Mouse (Mus musculus): ENCODE results near the gene Them4. TPM values are rescaled to one million over a fixed set of nuclear protein-coding genes. Genes with fewer than 3 reads are reported as not detected.
A peak's percentile ranks its signal among the peaks of the same experiment; 100 is the strongest.
"Not testable (repeated sequence)": the region's sequence is repeated elsewhere in the genome, so short reads cannot be mapped to it uniquely, and the experiment has no call there.

Gene Them4
- total RNA-seq (2018; cell fraction: chromatin; rRNA removed) = 1 to 10 TPM in 23 of 26 experiments, under 1 TPM in 3; 0.41 to 9.5 (median 3.3) TPM
- 1 to 10 TPM; 1.5 to 3.9 (median 2.8) TPM for total RNA-seq (2018; cell fraction: cytosol; rRNA removed)
- total RNA-seq (2018; cell fraction: nucleus; rRNA removed) = 1 to 10 TPM in 18 of 26 experiments, under 1 TPM in 7, not detected in 1; 0.40 to 7.0 (median 1.8) TPM
- 1.5 to 3.5 TPM (median 2.9 TPM) in 3 replicates for polyA plus RNA-seq (2018)

GRCm38 (mm10) chr3:94309633-94310363 is at the start of gene Them4:
TSS of gene Them4 (plus strand) at chr3:94310089.
- H3K4me3 ChIP-seq (ENCODE audit: inconsistent target) = peak within 1 kb of the TSS; percentile 76
- no peaks in the 10 kb centered on the region for H3K79me2 ChIP-seq (ENCODE audit: inconsistent target)
- H3K27ac ChIP-seq = peak within 1 kb of the TSS; percentile 48
- WGBS (ENCODE audit: missing documents) = under 1% methylated on average over 47 of the region's 47 CpGs
- H3K36me3 ChIP-seq (ENCODE audit: inconsistent target) = no peaks in the 10 kb centered on the region

GRCm38 (mm10) chr3:94260598-94260997 is 49.3 kb upstream of the Them4 start:
- Histone ChIP-seq H3K27ac (no peak overlapping the region), H3K4me3 (ENCODE audit: inconsistent target) (no peak overlapping the region), H3K79me2 (ENCODE audit: inconsistent target) (no peaks in the 10 kb centered on the region), H3K36me3 (ENCODE audit: inconsistent target) (no peaks in the 10 kb centered on the region)
- WGBS (ENCODE audit: missing documents) = 59% methylated on average over 6 of the region's 6 CpGs

- no CpG with 5 or more reads among the region's 1 CpGs for WGBS (ENCODE audit: missing documents)
- not testable (repeated sequence) for H3K27ac ChIP-seq; H3K4me3 ChIP-seq (ENCODE audit: inconsistent target); H3K79me2 ChIP-seq (ENCODE audit: inconsistent target); H3K36me3 ChIP-seq (ENCODE audit: inconsistent target)
Measured at GRCm38 (mm10) chr3:94263736-94264135, 46.2 kb upstream of the Them4 start, which contains the start of gene Gm4778. TSS of gene Gm4778 (plus strand) at chr3:94264036.

- H3K27ac ChIP-seq = no peak overlapping the region
- no peaks in the 10 kb centered on the region for H3K79me2 ChIP-seq (ENCODE audit: inconsistent target)
- WGBS (ENCODE audit: missing documents) = 94% methylated on average over 11 of the region's 11 CpGs
- no peaks in the 10 kb centered on the region for H3K36me3 ChIP-seq (ENCODE audit: inconsistent target)
- no peak overlapping the region for H3K4me3 ChIP-seq (ENCODE audit: inconsistent target)
Measured at GRCm38 (mm10) chr3:94275991-94276390, 33.9 kb upstream of the Them4 start.

GRCm38 (mm10) chr3:94305457-94305856 is 4.4 kb upstream of the Them4 start:
- Histone ChIP-seq H3K79me2 (ENCODE audit: inconsistent target) (no peaks in the 10 kb centered on the region), H3K36me3 (ENCODE audit: inconsistent target) (no peaks in the 10 kb centered on the region), H3K27ac (no peak overlapping the region), H3K4me3 (ENCODE audit: inconsistent target) (no peak overlapping the region)
- WGBS (ENCODE audit: missing documents) = 58% methylated on average over 1 of the region's 1 CpGs

- H3K79me2 ChIP-seq (ENCODE audit: inconsistent target) = no peaks in the 10 kb centered on the region
- H3K4me3 ChIP-seq (ENCODE audit: inconsistent target) = no peak overlapping the region
- H3K27ac ChIP-seq = no peak overlapping the region
- H3K36me3 ChIP-seq (ENCODE audit: inconsistent target) = no peaks in the 10 kb centered on the region
Measured at GRCm38 (mm10) chr3:94306975-94307374, 2.9 kb upstream of the Them4 start.

- peak overlapping the region; percentile 48 for H3K27ac ChIP-seq
- peak overlapping the region; percentile 76 for H3K4me3 ChIP-seq (ENCODE audit: inconsistent target)
- H3K79me2 ChIP-seq (ENCODE audit: inconsistent target) = no peaks in the 10 kb centered on the region
- WGBS (ENCODE audit: missing documents) = 36% methylated on average over 7 of the region's 7 CpGs
- H3K36me3 ChIP-seq (ENCODE audit: inconsistent target) = no peaks in the 10 kb centered on the region
Measured at GRCm38 (mm10) chr3:94310491-94310890, 602 bp downstream of the Them4 start.

- Histone ChIP-seq H3K79me2 (ENCODE audit: inconsistent target) (no peaks in the 10 kb centered on the region), H3K27ac (no peak overlapping the region), H3K36me3 (ENCODE audit: inconsistent target) (no peaks in the 10 kb centered on the region), H3K4me3 (ENCODE audit: inconsistent target) (peak overlapping the region; percentile 76)
- WGBS (ENCODE audit: missing documents) = 77% methylated on average over 6 of the region's 6 CpGs
Measured at GRCm38 (mm10) chr3:94310911-94311310, 1.0 kb downstream of the Them4 start.

- Histone ChIP-seq H3K4me3 (ENCODE audit: inconsistent target) (no peak overlapping the region), H3K27ac (no peak overlapping the region)
- WGBS (ENCODE audit: missing documents) = 100% methylated on average over 4 of the region's 4 CpGs
Measured at GRCm38 (mm10) chr3:94311376-94311775, 1.5 kb downstream of the Them4 start.

GRCm38 (mm10) chr3:94328681-94329080 is 18.8 kb downstream of the Them4 start:
- Histone ChIP-seq H3K79me2 (ENCODE audit: inconsistent target) (no peaks in the 10 kb centered on the region), H3K36me3 (ENCODE audit: inconsistent target) (no peaks in the 10 kb centered on the region)
- WGBS (ENCODE audit: missing documents) = 85% methylated on average over 3 of the region's 3 CpGs

More at GRCm38 (mm10) chr3:94311376-94311775, 1.5 kb downstream of the Them4 start:
- Histone ChIP-seq H3K36me3 (ENCODE audit: inconsistent target) (no peaks in the 10 kb centered on the region), H3K79me2 (ENCODE audit: inconsistent target) (no peaks in the 10 kb centered on the region)

GRCm38 (mm10) chr3:94334442-94334841 is 24.6 kb downstream of the Them4 start:
- no peak overlapping the region for H3K4me3 ChIP-seq (ENCODE audit: inconsistent target)
- H3K27ac ChIP-seq = no peak overlapping the region
- H3K36me3 ChIP-seq (ENCODE audit: inconsistent target) = no peaks in the 10 kb centered on the region
- no peaks in the 10 kb centered on the region for H3K79me2 ChIP-seq (ENCODE audit: inconsistent target)
- 89% methylated on average over 3 of the region's 4 CpGs for WGBS (ENCODE audit: missing documents)

More at GRCm38 (mm10) chr3:94328681-94329080, 18.8 kb downstream of the Them4 start:
- Histone ChIP-seq H3K27ac (no peak overlapping the region), H3K4me3 (ENCODE audit: inconsistent target) (no peak overlapping the region)

GRCm38 (mm10) chr3:94338522-94338921 is 28.6 kb downstream of the Them4 start:
- WGBS (ENCODE audit: missing documents) = 90% methylated on average over 2 of the region's 3 CpGs
- Histone ChIP-seq H3K4me3 (ENCODE audit: inconsistent target) (no peak overlapping the region), H3K79me2 (ENCODE audit: inconsistent target) (no peaks in the 10 kb centered on the region)

GRCm38 (mm10) chr3:94341959-94342422 is 32.1 kb downstream of the Them4 start, which contains the start of gene Them5:
TSS of gene Them5 (plus strand) at chr3:94342099.
- Histone ChIP-seq H3K36me3 (ENCODE audit: inconsistent target) (no peaks in the 10 kb centered on the region), H3K4me3 (ENCODE audit: inconsistent target) (no peak within 1 kb of the TSS), H3K27ac (no peak within 1 kb of the TSS), H3K79me2 (ENCODE audit: inconsistent target) (no peaks in the 10 kb centered on the region)
- WGBS (ENCODE audit: missing documents) = 77% methylated on average over 3 of the region's 3 CpGs

More at GRCm38 (mm10) chr3:94338522-94338921, 28.6 kb downstream of the Them4 start:
- H3K36me3 ChIP-seq (ENCODE audit: inconsistent target) = no peaks in the 10 kb centered on the region
- no peak overlapping the region for H3K27ac ChIP-seq

GRCm38 (mm10) chr3:94342552-94342951 is 32.7 kb downstream of the Them4 start:
- 82% methylated on average over 1 of the region's 1 CpGs for WGBS (ENCODE audit: missing documents)
- no peak overlapping the region for H3K4me3 ChIP-seq (ENCODE audit: inconsistent target)
- no peaks in the 10 kb centered on the region for H3K36me3 ChIP-seq (ENCODE audit: inconsistent target)
- no peak overlapping the region for H3K27ac ChIP-seq
- H3K79me2 ChIP-seq (ENCODE audit: inconsistent target) = no peaks in the 10 kb centered on the region

GRCm38 (mm10) chr3:94344182-94344581 is 34.3 kb downstream of the Them4 start:
- no peak overlapping the region for H3K27ac ChIP-seq
- H3K36me3 ChIP-seq (ENCODE audit: inconsistent target) = no peaks in the 10 kb centered on the region
- WGBS (ENCODE audit: missing documents) = 90% methylated on average over 2 of the region's 2 CpGs
- H3K4me3 ChIP-seq (ENCODE audit: inconsistent target) = no peak overlapping the region
- H3K79me2 ChIP-seq (ENCODE audit: inconsistent target) = no peaks in the 10 kb centered on the region
